Mouse (Mus musculus): ENCODE data around the gene Atp2a3. TPM values are rescaled to one million over a fixed set of nuclear protein-coding genes. Genes with fewer than 3 reads are reported as not detected.

The Atp2a3 gene
- total RNA-seq, 2 experiments from 2014 or later, result 14.9 to 16.4 TPM

GRCm38 (mm10) chr11:72997529-72998326 is 36.8 kb downstream of the Atp2a3 start:
- ATAC-seq (replicated peaks; ENCODE audit: low FRiP score, low TSS enrichment, poor library complexity, severe bottlenecking), result no peak

- ATAC-seq (replicated peaks; ENCODE audit: low FRiP score, low TSS enrichment, poor library complexity, severe bottlenecking), result peak; percentile 74
These were observed 37.8 kb downstream of the Atp2a3 start, which contains the start of gene P2rx1 for GRCm38 (mm10) chr11:72998771-72999170. Gene P2rx1, plus strand, starts transcription at chr11:72999103.

- peak; percentile 63 for ATAC-seq (replicated peaks; ENCODE audit: low FRiP score, low TSS enrichment, poor library complexity, severe bottlenecking)
These were observed 40.1 kb downstream of the Atp2a3 start for GRCm38 (mm10) chr11:73001029-73001428.

GRCm38 (mm10) chr11:73006377-73006776 is 45.4 kb downstream of the Atp2a3 start:
- peak; percentile 77 for ATAC-seq (replicated peaks; ENCODE audit: low FRiP score, low TSS enrichment, poor library complexity, severe bottlenecking)

- ATAC-seq (replicated peaks; ENCODE audit: low FRiP score, low TSS enrichment, poor library complexity, severe bottlenecking), result no peak
These were observed 46.1 kb downstream of the Atp2a3 start for GRCm38 (mm10) chr11:73007113-73007512.

GRCm38 (mm10) chr11:73007698-73008481 is 46.9 kb downstream of the Atp2a3 start:
- peak; percentile 61 for ATAC-seq (replicated peaks; ENCODE audit: low FRiP score, low TSS enrichment, poor library complexity, severe bottlenecking)

- ATAC-seq (replicated peaks; ENCODE audit: low FRiP score, low TSS enrichment, poor library complexity, severe bottlenecking), result no peak
These were observed 47.9 kb downstream of the Atp2a3 start for GRCm38 (mm10) chr11:73008826-73009225.

- ATAC-seq (replicated peaks; ENCODE audit: low FRiP score, low TSS enrichment, poor library complexity, severe bottlenecking), result no peak
These were observed 48.7 kb downstream of the Atp2a3 start for GRCm38 (mm10) chr11:73009531-73010274.

GRCm38 (mm10) chr11:73013981-73014380 is 53.0 kb downstream of the Atp2a3 start:
- ATAC-seq (replicated peaks; ENCODE audit: low FRiP score, low TSS enrichment, poor library complexity, severe bottlenecking), result no peak

GRCm38 (mm10) chr11:73014831-73015344 is 53.9 kb downstream of the Atp2a3 start:
- ATAC-seq (replicated peaks; ENCODE audit: low FRiP score, low TSS enrichment, poor library complexity, severe bottlenecking), result no peak

GRCm38 (mm10) chr11:73015391-73016102 is 54.6 kb downstream of the Atp2a3 start:
- ATAC-seq (replicated peaks; ENCODE audit: low FRiP score, low TSS enrichment, poor library complexity, severe bottlenecking), result no peak

GRCm38 (mm10) chr11:73016103-73016420 is 55.1 kb downstream of the Atp2a3 start:
- ATAC-seq (replicated peaks; ENCODE audit: low FRiP score, low TSS enrichment, poor library complexity, severe bottlenecking), result no peak

- peak; percentile 97 for ATAC-seq (replicated peaks; ENCODE audit: low FRiP score, low TSS enrichment, poor library complexity, severe bottlenecking)
These were observed 57.6 kb downstream of the Atp2a3 start, which contains the start of gene Camkk1 for GRCm38 (mm10) chr11:73018471-73019146. Gene Camkk1, plus strand, starts transcription at chr11:73019008.

- ATAC-seq (replicated peaks; ENCODE audit: low FRiP score, low TSS enrichment, poor library complexity, severe bottlenecking), result peak; percentile 38
These were observed 58.3 kb downstream of the Atp2a3 start for GRCm38 (mm10) chr11:73019147-73019795.

- no peak for ATAC-seq (replicated peaks; ENCODE audit: low FRiP score, low TSS enrichment, poor library complexity, severe bottlenecking)
These were observed 60.2 kb downstream of the Atp2a3 start for GRCm38 (mm10) chr11:73020953-73021800.

GRCm38 (mm10) chr11:73023099-73023498 is 62.1 kb downstream of the Atp2a3 start:
- no peak for ATAC-seq (replicated peaks; ENCODE audit: low FRiP score, low TSS enrichment, poor library complexity, severe bottlenecking)

- no peak for ATAC-seq (replicated peaks; ENCODE audit: low FRiP score, low TSS enrichment, poor library complexity, severe bottlenecking)
These were observed 62.9 kb downstream of the Atp2a3 start for GRCm38 (mm10) chr11:73023827-73024226.
